Mouse (Mus musculus): Measurements from ENCODE around the gene Arhgap19. TPM values are rescaled to one million over a fixed set of nuclear protein-coding genes. Genes with fewer than 3 reads are reported as not detected.

The Arhgap19 gene
- total RNA-seq, 2 experiments from 2014 or later = 3.0 to 3.3 TPM

- intact Hi-C loops (cut with DNase I) = no loop called here
- DNase-seq (ENCODE audit: extremely low spot score in 1 of 2, low spot score in 2 of 2) = no peak
- TF ChIP-seq CTCF (IDR thresholded peaks at IDR 0.05) = no peak
- Histone ChIP-seq H3K27ac (no peak overlapping the region), H3K4me3 (no peak overlapping the region)
These were observed 42.6 kb downstream of the Arhgap19 start for GRCm38 (mm10) chr19:41759270-41759669.

DNA sequence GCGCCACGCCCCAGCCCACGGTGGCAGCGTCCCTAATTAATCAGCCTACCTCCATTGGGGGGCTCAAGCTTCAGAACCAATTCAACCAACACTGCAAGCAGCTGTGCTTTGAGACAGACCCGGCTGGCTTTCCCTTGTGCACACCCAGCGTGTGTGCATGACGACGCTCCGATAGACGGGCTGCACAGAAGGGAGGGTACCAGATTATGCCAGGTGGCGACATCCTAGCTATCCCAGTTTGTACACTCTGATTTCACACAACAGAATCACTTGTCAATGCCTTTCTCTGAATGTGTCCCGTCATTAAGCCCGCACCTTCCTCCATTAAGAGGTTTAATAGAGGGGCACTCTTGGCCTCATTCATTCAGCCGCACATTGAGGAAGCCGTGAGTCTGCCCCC, 47.1 kb downstream of the Arhgap19 start:
- H3K27ac ChIP-seq = no peak overlapping the region
- TF ChIP-seq CTCF (IDR thresholded peaks at IDR 0.05) = no peak
- no peak for DNase-seq (ENCODE audit: extremely low spot score in 1 of 2, low spot score in 2 of 2)
- intact Hi-C loops (cut with DNase I) = no loop called here
- no peak overlapping the region for H3K4me3 ChIP-seq

DNA sequence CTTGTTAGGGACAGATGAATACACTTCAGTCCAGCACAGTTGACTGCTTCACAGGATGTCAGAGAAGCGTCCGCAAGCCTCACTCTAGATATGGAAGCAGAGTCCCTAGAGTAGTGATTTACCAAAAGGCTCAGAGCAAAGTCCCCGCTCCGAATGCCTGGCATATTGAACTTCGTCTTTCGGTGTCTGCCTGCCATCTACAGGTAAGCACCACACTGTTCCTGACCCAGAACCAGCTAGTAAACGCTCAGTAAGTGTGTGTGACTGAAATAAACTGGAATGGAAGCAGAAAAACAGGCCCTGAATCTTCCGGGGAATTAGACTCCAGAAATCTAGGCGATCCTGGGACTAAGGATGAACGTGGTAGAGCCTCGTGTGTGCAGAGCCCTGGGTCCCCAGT, 49.9 kb downstream of the Arhgap19 start:
- H3K4me3 ChIP-seq = no peak overlapping the region
- intact Hi-C loops (cut with DNase I) = no loop called here

GRCm38 (mm10) chr19:41747436-41747835, 54.4 kb downstream of the Arhgap19 start:
- intact Hi-C loops (cut with DNase I) = no loop called here
- no peak for DNase-seq (ENCODE audit: extremely low spot score in 1 of 2, low spot score in 2 of 2)

More for the DNA sequence above, 49.9 kb downstream of the Arhgap19 start:
- no peak overlapping the region for H3K27ac ChIP-seq
- no peak for DNase-seq (ENCODE audit: extremely low spot score in 1 of 2, low spot score in 2 of 2)
- peak; percentile 22 for TF ChIP-seq CTCF (IDR thresholded peaks at IDR 0.05)

GRCm38 (mm10) chr19:41745941-41746557, 55.8 kb downstream of the Arhgap19 start:
- intact Hi-C loops (cut with DNase I) = no loop called here
- TF ChIP-seq CTCF (IDR thresholded peaks at IDR 0.05) = no peak
- DNase-seq (ENCODE audit: extremely low spot score in 1 of 2, low spot score in 2 of 2) = peak; percentile 31 to 61
- Histone ChIP-seq H3K4me3 (no peak overlapping the region), H3K27ac (no peak overlapping the region)

More at GRCm38 (mm10) chr19:41747436-41747835, 54.4 kb downstream of the Arhgap19 start:
- no peak for TF ChIP-seq CTCF (IDR thresholded peaks at IDR 0.05)
- Histone ChIP-seq H3K4me3 (no peak overlapping the region), H3K27ac (no peak overlapping the region)

DNA sequence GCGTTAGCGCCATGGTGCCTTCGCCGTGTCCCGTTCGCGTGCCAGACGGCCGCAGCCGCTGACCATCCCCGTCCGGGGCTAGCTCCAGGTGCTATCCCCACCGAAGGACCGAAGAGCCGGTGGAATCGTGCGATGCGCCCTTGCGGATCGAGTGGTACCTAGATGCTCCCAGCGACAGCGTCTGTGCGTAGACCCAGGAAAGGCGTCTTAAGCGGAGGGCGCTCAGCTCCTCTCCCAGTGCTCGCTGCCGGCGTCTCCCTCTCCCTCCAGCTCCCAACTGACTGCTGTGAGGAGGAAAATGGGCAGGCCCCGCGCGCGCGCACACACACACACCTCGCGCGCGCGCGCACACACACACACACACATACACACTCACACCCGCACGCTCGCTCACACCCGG, 58.5 kb downstream of the Arhgap19 start, which contains the start of gene Slit1:
Gene Slit1 (minus strand): TSS at position 270 of the 400 bp plus-strand sequence.
- intact Hi-C loops (cut with DNase I) = loop anchor here (5.0 kb wide), 1 partner anchor 86 kb away; no protein-coding TSS in a partner anchor
- DNase-seq (ENCODE audit: extremely low spot score in 1 of 2, low spot score in 2 of 2) = peak; percentile 75 to 77
- Histone ChIP-seq H3K27ac (peak within 1 kb of the TSS; percentile 82), H3K4me3 (peak within 1 kb of the TSS; percentile 80)
- TF ChIP-seq CTCF (IDR thresholded peaks at IDR 0.05) = no peak

DNA sequence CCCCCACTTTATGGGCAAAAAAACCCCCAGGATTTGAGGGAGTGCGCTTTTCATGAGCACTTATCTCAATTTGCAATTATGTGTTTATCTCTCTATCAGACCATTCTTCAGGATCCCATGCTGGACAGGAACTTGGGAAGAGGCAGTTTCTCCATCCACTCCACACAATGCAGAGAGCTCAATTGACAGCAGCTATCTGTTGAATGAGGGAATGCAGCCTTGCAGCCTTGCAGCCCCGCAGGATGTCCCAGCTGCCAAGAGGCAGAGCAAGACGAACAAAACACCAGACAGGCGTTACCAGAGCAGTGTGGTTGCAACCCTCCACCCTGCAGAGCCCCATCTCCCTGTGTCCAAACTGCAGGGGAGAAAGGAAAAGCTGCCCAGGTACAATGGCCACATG, 63.0 kb downstream of the Arhgap19 start:
- no peak overlapping the region for H3K4me3 ChIP-seq
- no peak overlapping the region for H3K27ac ChIP-seq
- intact Hi-C loops (cut with DNase I) = no loop called here
- no peak for DNase-seq (ENCODE audit: extremely low spot score in 1 of 2, low spot score in 2 of 2)
- no peak for TF ChIP-seq CTCF (IDR thresholded peaks at IDR 0.05)

DNA sequence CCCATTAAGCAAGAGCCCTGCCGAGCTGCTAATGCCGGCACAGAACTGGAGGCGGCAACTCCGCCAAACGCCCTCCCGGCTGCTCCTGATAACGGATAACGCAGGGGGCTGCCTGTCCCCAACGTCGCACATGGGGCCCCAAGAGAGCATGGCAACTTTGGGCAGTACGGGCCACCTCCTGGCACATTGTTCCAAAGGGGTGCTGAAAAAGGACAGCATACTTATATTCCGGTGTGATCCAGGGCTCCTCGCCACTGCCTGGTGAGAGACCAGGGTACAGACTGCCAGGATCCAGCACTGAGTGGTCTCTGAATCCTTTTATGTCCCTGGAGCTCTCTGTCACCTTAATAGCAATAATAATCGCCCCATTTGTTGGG, 63.4 kb downstream of the Arhgap19 start:
- DNase-seq (ENCODE audit: extremely low spot score in 1 of 2, low spot score in 2 of 2) = no peak
- intact Hi-C loops (cut with DNase I) = no loop called here
- peak overlapping the region; percentile 11; the same call in 1 of the 2 replicates for H3K4me3 ChIP-seq
- no peak for TF ChIP-seq CTCF (IDR thresholded peaks at IDR 0.05)
- H3K27ac ChIP-seq = no peak overlapping the region

DNA sequence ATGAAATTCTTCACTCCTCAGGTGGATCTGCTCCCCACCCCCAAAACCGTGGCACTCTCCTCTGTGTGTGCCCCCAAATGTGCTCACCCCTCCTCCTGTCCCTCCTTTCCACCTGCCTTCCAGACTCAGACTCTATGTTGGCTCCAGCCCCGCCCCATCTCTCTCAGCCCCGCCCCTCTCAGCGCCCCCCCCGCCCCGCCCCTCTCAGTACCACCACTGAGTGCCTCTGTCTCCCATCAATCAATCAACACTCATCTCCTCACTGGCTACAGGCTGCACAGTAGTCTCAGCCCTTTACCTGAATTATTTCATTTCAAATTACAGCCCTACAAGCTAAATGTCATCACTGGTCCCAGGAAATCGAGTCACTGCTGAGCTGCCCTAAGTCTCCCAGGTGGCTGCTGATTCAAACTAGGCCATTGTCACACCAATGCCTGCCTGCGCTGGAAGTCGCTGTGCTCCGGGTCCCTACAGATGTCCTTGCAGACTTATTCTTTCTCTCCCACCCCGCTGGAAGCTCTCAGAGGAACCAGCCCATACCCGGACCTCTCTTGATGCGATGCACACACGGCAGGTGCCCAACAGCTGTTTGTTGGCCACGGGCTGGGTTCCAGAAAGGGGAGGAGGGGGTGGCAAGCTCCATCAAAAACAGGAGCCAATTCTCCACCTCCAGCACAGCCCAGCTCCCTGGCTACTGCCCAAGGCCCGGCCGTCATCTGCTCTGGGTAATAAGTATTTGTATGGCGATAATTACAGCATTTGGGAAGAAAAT, 64.0 kb downstream of the Arhgap19 start:
- Histone ChIP-seq H3K4me3 (peak overlapping the region; percentile 11; the same call in 1 of the 2 replicates), H3K27ac (no peak overlapping the region)
- peak; percentile 41 to 53 for DNase-seq (ENCODE audit: extremely low spot score in 1 of 2, low spot score in 2 of 2)
- intact Hi-C loops (cut with DNase I) = no loop called here
- TF ChIP-seq CTCF (IDR thresholded peaks at IDR 0.05) = no peak

GRCm38 (mm10) chr19:41734685-41735084, 67.2 kb downstream of the Arhgap19 start:
- no peak overlapping the region for H3K27ac ChIP-seq
- no peak for TF ChIP-seq CTCF (IDR thresholded peaks at IDR 0.05)
- no peak overlapping the region for H3K4me3 ChIP-seq
- intact Hi-C loops (cut with DNase I) = loop anchor here (1.0 kb wide), 1 partner anchor 37 kb away; no protein-coding TSS in a partner anchor
- DNase-seq (ENCODE audit: extremely low spot score in 1 of 2, low spot score in 2 of 2) = peak in 1 of 2 experiments; percentile 56

DNA sequence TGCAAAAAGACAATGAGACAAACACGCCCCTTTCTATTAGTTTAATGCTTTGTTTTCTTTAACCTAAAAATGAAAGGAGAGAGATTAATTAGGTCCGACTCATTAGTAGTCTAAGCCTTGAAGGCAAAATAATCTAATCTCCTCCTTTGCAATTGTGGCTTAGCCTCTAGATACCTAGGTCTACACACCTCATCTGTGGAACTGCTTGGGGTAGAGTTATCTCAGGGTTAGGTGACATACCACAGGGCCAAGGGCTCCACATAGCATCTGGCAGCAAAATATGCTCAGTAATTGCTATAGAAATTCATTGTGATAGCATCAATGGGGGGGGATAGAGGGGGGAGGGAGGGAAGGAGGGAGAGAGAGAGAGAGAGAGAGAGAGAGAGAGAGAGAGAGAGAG, 76.4 kb downstream of the Arhgap19 start:
- intact Hi-C loops (cut with DNase I) = no loop called here
- no peak overlapping the region for H3K4me3 ChIP-seq
- no peak overlapping the region for H3K27ac ChIP-seq
- no peak for DNase-seq (ENCODE audit: extremely low spot score in 1 of 2, low spot score in 2 of 2)
- no peak for TF ChIP-seq CTCF (IDR thresholded peaks at IDR 0.05)

DNA sequence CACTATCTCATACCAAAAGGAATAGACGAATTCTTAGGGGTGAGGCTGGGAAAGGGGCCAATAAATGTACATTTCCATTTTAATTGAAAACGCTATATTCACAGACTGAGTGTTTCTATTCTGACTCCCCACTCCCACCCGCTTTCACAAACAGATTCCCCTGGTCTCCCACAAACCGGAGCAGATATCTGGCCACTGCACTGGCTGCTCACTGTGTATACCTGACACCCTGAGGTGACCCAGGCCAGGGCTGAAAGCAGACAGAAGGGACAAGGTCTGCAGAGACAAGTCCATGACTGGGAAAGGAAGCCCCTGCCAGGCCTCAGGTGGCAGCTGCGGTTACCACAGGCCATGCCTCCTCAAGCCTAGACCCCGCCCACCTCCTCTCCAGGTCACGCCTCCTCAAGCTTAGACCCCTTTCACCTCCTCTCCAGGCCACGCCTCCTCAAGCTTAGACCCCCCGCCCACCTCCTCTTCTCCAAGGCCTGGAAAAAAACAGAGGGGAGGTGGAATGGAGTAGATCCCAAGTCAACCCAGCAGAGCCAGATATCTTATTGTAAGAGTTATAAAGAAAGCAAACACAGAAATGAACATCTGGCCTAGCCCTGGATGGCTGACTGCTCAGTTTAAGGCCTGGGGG, 76.9 kb downstream of the Arhgap19 start:
- DNase-seq (ENCODE audit: extremely low spot score in 1 of 2, low spot score in 2 of 2) = no peak
- Histone ChIP-seq H3K4me3 (no peak overlapping the region), H3K27ac (no peak overlapping the region)
- no peak for TF ChIP-seq CTCF (IDR thresholded peaks at IDR 0.05)
- intact Hi-C loops (cut with DNase I) = no loop called here
